Comparison of ENCODE assay signal across 25 mouse cellular contexts in genomic region chr12:118488038-118488437, GRCm38 (mm10).
DNase-seq lines count a peak whose midpoint lies in the region; ATAC-seq and TF ChIP-seq lines count a peak whose summit lies in the region.
"Had no signal": no experiment of that assay in that cellular context is flagged by ENCODE, and none has a peak within 500 bp of the region (broad histone marks: within the 10 kb centered on the region; RNA-seq: fewer than 3 reads in every experiment).

No protein-coding gene starts in this region.

- 0 out of 2 replicates have a peak, but pooled peaks cover 3% of the 10 kb centered on the region for H3K9me3 ChIP-seq in hindbrain, embryonic 14.5 days (ENCODE audit: control insufficient read depth, low read length)
- no peaks in the 10 kb centered on the region for H3K9me3 ChIP-seq in hindbrain, embryonic 10.5 days
- H3K9me3 ChIP-seq in midbrain, postnatal 0 days (ENCODE audit: low read length) = no peaks in the 10 kb centered on the region
- H3K9me3 ChIP-seq in midbrain, embryonic 15.5 days = no peaks in the 10 kb centered on the region
- no peaks in the 10 kb centered on the region for H3K9me3 ChIP-seq in neural tube, embryonic 15.5 days (replicated peaks)
- H3K9me3 ChIP-seq: forebrain, embryonic 10.5 days; forebrain, embryonic 13.5 days; heart, embryonic 13.5 days had no signal

- no peak overlapping the region for H3K4me2 ChIP-seq in hindbrain, embryonic 14.5 days (replicated peaks)
- no peak overlapping the region for H3K4me2 ChIP-seq in midbrain, postnatal 0 days (ENCODE audit: low read depth, low read length, poor library complexity, severe bottlenecking)
- H3K4me2 ChIP-seq in midbrain, embryonic 15.5 days = no peak overlapping the region
- H3K4me2 ChIP-seq in neural tube, embryonic 15.5 days = no peak overlapping the region
- H3K4me2 ChIP-seq: forebrain, embryonic 13.5 days; heart, embryonic 13.5 days had no signal

- no peak for TF ChIP-seq CTCF in midbrain, postnatal 0 days (IDR thresholded peaks at IDR 0.05)

- 0 out of 2 replicates have a peak, but pooled peaks cover 5% of the 10 kb centered on the region for H3K4me1 ChIP-seq in hindbrain, embryonic 14.5 days (replicated peaks; ENCODE audit: control insufficient read depth, insufficient read depth, low read length)
- no peaks in the 10 kb centered on the region for H3K4me1 ChIP-seq in hindbrain, embryonic 10.5 days (replicated peaks)
- no peaks in the 10 kb centered on the region for H3K4me1 ChIP-seq in midbrain, postnatal 0 days (ENCODE audit: insufficient read depth, low read length)
- H3K4me1 ChIP-seq in midbrain, embryonic 15.5 days = no peaks in the 10 kb centered on the region
- peaks cover 5% of the 10 kb centered on the region; the same call in 1 of the 2 replicates for H3K4me1 ChIP-seq in neural tube, embryonic 15.5 days

- H3K36me3 ChIP-seq in hindbrain, embryonic 14.5 days (replicated peaks; ENCODE audit: control insufficient read depth, insufficient read depth) = no peaks in the 10 kb centered on the region
- H3K36me3 ChIP-seq in hindbrain, embryonic 10.5 days = no peaks in the 10 kb centered on the region
- no peaks in the 10 kb centered on the region for H3K36me3 ChIP-seq in midbrain, postnatal 0 days (ENCODE audit: insufficient read depth, low read length)
- H3K36me3 ChIP-seq in midbrain, embryonic 15.5 days (replicated peaks) = no peaks in the 10 kb centered on the region
- no peaks in the 10 kb centered on the region for H3K36me3 ChIP-seq in neural tube, embryonic 15.5 days
- H3K36me3 ChIP-seq: forebrain, embryonic 10.5 days; heart, embryonic 13.5 days had no signal

- WGBS in hindbrain, embryonic 14.5 days = 60% methylated on average over 5 of the region's 5 CpGs
- 88% methylated on average over 5 of the region's 5 CpGs for WGBS in hindbrain, embryonic 10.5 days
- WGBS in midbrain, postnatal 0 days = 73% methylated on average over 5 of the region's 5 CpGs
- WGBS in midbrain, embryonic 15.5 days = 72% methylated on average over 5 of the region's 5 CpGs
- 29% methylated on average over 5 of the region's 5 CpGs for WGBS in neural tube, embryonic 15.5 days

- no peak overlapping the region for H3K27ac ChIP-seq in hindbrain, embryonic 14.5 days
- no peak overlapping the region for H3K27ac ChIP-seq in hindbrain, embryonic 10.5 days
- H3K27ac ChIP-seq in midbrain, postnatal 0 days (ENCODE audit: low read depth, low read length) = no peak overlapping the region
- H3K27ac ChIP-seq in midbrain, embryonic 15.5 days = no peak overlapping the region
- no peak overlapping the region for H3K27ac ChIP-seq in neural tube, embryonic 15.5 days (replicated peaks)
- H3K27ac ChIP-seq: forebrain, embryonic 10.5 days; forebrain, embryonic 13.5 days; heart, embryonic 13.5 days had no signal

- peak; percentile 19 for DNase-seq in heart, adult 11 months
- DNase-seq in heart, adult 18-20 months = no peak
- DNase-seq in hindbrain, embryonic 14.5 days (ENCODE audit: low spot score) = no peak
- DNase-seq in hindbrain, embryonic 10.5 days (ENCODE audit: low spot score) = no peak
- peak; percentile 3 for DNase-seq in midbrain, postnatal 0 days (ENCODE audit: low spot score)
- DNase-seq in right cerebral cortex, postnatal 14 days = no peak
- DNase-seq: adrenal gland, adult 8-10 months; adrenal gland, postnatal 25 days; cerebellum, adult 18-20 months; cerebellum, adult 9-10 months; cerebellum, postnatal 14 days; gastrocnemius, postnatal 10 days; gastrocnemius, postnatal 36 days; heart, postnatal 10 days; heart, postnatal 36 days had no signal

- H3K27me3 ChIP-seq in hindbrain, embryonic 14.5 days (ENCODE audit: control insufficient read depth, insufficient read depth, low read length) = no peaks in the 10 kb centered on the region
- H3K27me3 ChIP-seq in hindbrain, embryonic 10.5 days (ENCODE audit: insufficient read depth, poor library complexity, severe bottlenecking) = no peaks in the 10 kb centered on the region
- H3K27me3 ChIP-seq in midbrain, postnatal 0 days (ENCODE audit: insufficient read depth, low read length) = no peaks in the 10 kb centered on the region
- H3K27me3 ChIP-seq in midbrain, embryonic 15.5 days (replicated peaks) = no peaks in the 10 kb centered on the region
- peaks cover 5% of the 10 kb centered on the region; the same call in 1 of the 2 replicates for H3K27me3 ChIP-seq in neural tube, embryonic 15.5 days (replicated peaks)
- H3K27me3 ChIP-seq: forebrain, embryonic 13.5 days; heart, embryonic 13.5 days had no signal

- H3K9ac ChIP-seq in hindbrain, embryonic 14.5 days = no peak overlapping the region
- H3K9ac ChIP-seq in midbrain, postnatal 0 days (replicated peaks; ENCODE audit: low read length, poor library complexity, severe bottlenecking) = no peak overlapping the region
- no peak overlapping the region for H3K9ac ChIP-seq in midbrain, embryonic 15.5 days
- no peak overlapping the region for H3K9ac ChIP-seq in neural tube, embryonic 15.5 days (replicated peaks)
- H3K9ac ChIP-seq: forebrain, embryonic 13.5 days; heart, embryonic 13.5 days had no signal

- H3K4me3 ChIP-seq in hindbrain, embryonic 14.5 days (replicated peaks; ENCODE audit: low read length) = no peak overlapping the region
- no peak overlapping the region for H3K4me3 ChIP-seq in hindbrain, embryonic 10.5 days
- H3K4me3 ChIP-seq in midbrain, postnatal 0 days (ENCODE audit: low read depth, low read length) = no peak overlapping the region
- no peak overlapping the region for H3K4me3 ChIP-seq in midbrain, embryonic 15.5 days
- H3K4me3 ChIP-seq in neural tube, embryonic 15.5 days (replicated peaks) = no peak overlapping the region
- H3K4me3 ChIP-seq: forebrain, embryonic 10.5 days; forebrain, embryonic 13.5 days; heart, embryonic 13.5 days had no signal

- 0 out of 2 replicates have a peak, but pooled peaks have one; percentile 24 for ATAC-seq in hindbrain, embryonic 14.5 days (ENCODE audit: low FRiP score)
- no peak for ATAC-seq in midbrain, postnatal 0 days (ENCODE audit: low FRiP score)
- ATAC-seq in midbrain, embryonic 15.5 days (replicated peaks) = no peak
- peak; percentile 81 for ATAC-seq in neural tube, embryonic 15.5 days (ENCODE audit: low FRiP score)
- ATAC-seq: activated CD4-positive, CD25-positive, alpha-beta regulatory T cell, adult 4 months; forebrain, embryonic 13.5 days; forebrain, embryonic 16.5 days; hindbrain, embryonic 16.5 days; inflammation-experienced regulatory T-cells, adult 6 months; intestine, embryonic 16.5 days had no signal

Comparison
In these comparisons a context has a peak if more than half of its experiments do, and no peak if none do; other contexts are left out.
1. DNase-seq: peak in heart, adult 11 months (single experiment) and midbrain, postnatal 0 days (single experiment); none in heart, adult 18-20 months (0 of 2), hindbrain, embryonic 14.5 days (single experiment), hindbrain, embryonic 10.5 days (single experiment) and right cerebral cortex, postnatal 14 days (single experiment).
2. ATAC-seq: peak in hindbrain, embryonic 14.5 days (single experiment) and neural tube, embryonic 15.5 days (single experiment); none in midbrain, postnatal 0 days (single experiment) and midbrain, embryonic 15.5 days (single experiment).